Mouse (Mus musculus) c-Kit-positive CD71-negative TER-119-negative erythroid progenitor cells, embryonic 14.5 days (primary cell): Measurements from ENCODE around the gene Mov10l1.

Experiments used
- DNase-seq: peaks from one replicate; pipeline ENCODE4 v3.0.0-alpha.2; 2013; ENCODE audit warnings: low read depth

The Mov10l1 gene

DNA sequence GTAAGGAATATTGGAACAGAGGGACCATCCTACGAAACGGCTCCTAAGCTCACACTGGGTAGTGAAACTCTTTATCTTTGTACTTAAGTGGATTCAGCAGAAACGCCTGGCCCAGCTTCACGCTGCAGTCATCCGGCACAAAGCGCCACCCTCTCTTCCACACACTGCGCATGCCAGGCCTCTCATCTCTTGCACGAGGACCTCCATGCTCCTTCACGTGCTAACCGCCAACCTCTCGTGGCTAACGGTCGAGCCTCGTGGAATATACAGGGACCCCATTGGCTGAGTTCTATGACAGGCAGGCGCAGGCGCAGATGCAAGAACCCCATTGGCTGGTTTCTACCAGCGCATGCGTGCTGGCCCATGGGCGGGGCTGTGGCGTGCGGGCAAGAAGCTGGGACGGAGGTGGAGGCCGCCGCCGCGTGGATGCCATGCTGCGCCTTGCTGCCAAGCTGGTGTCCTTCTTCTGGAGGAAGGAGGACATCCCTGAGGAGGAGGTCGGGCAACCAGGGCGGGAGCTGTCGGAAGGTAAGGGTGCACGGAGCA, at the start of gene Mov10l1:
TSS of gene Mov10l1 (plus strand) at position 376 of the 546 bp plus-strand sequence.
- no peak for DNase-seq

DNA sequence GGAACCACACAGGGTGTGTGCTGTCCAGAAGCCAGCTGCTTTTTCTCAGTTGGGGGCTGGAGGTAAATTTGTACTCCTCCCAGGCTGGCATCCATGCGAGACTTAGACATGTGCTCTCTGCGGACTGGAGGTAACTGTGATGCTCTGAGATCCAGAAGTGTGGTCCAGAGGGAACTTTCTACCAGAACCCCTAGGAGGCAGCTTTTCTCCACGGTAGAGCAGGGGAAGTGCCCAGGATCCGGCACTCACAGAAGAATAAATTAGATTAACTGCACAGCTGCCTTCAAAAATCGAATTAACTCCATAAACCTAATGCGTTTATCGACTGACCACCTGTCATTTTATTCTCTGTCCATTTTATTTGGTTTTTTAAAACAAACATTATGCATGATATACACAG, 48.6 kb upstream of the Mov10l1 start:
- no peak for DNase-seq

DNA sequence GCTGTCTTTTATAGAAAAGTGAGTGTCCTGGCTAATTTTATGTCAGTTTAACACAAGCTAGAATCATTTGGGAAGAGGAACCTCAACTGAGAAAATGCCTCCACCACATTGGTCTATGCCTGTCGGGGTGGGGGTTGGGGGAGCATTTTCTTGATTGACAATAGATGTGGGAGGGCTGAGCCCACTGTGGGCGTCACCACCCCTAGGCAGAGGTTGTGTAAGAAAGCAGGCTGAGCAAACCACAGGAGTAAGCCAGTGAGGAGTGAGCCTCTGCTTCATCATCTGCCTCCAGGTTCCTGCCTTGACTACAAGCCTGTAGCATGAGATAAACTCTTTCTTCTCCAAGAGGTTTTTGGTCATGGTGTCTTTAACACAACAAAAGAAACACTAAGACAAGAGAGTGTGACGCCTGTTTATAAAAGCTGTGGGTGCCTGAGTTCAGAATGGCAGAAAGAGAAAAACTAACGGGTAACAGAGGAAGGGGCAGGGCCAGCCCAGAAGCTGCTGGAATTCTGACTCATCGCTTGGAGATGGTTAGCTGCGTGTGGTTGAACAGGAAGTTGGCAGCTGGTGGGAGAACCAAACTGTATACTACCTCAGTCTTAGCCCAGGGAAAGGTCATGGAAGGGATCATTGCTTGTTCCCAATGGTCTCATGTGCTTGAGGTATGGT, 46.0 kb upstream of the Mov10l1 start:
- peak; percentile 7 for DNase-seq

DNA sequence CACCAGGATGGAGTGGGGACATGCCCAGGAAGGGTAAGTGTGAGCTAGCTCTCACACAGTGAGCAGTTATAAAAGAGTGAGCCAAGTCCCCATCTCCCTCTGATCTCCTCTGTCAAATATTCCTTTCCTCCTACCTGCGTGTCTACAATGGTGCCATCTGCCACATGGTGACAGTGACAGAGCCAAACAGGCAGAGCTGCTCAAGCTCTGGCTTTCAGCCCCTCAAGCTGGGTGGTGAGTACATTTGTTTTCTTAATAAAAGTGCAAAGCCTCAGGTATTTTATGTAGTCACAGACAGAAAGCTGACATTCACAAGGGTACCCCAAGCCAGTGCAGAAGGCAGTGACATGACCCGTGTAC, 45.4 kb upstream of the Mov10l1 start:
- DNase-seq, result no peak

DNA sequence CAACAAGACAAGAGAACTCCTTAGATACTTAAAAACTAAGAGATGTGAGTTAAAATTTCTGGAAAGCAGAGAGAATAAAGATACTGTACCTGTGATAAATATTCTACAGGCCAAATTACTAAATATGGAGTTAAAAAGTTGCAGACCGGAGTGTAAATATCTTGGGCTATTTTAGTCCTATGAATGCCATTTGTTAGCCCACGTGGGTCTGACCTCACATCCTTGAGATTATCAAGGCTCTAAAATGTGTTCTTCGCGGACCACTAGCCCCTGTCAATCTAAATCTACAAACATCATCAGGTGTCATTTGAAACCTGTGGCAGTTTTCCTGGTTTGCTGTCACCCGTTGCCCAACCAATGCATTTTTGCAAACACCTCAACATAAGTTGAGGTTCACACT, 39.9 kb upstream of the Mov10l1 start:
- DNase-seq, result no peak

DNA sequence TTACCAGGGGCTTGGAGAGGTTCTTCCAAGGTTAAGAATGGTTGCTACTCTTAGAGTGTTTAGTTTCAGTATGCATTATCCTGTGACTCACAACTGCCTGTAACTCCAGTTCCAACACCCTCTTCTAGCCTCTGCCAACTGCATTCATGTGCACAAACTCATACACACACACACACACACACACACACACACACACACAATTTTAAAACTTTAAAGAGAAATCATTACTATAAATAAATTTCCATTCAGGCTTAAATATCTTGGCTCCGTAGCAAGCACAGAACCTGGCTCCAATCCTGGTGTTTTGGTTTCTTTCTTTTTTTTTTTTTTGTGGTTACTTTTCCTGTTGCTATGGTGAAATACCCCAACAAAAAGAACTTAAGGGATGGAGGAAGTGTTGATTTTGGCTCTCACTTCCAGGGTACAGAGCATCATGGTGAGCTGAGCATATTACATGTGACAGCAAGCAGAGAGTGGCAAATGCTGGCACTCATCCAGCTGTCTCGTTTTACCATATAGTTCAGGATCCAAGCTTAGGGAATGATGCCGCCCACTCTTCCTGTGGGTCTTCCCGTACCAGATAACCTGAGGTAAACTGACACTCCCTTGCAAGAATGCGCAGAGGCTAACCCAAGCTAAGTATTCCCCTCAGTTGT, 38.7 kb upstream of the Mov10l1 start:
- DNase-seq, result no peak

DNA sequence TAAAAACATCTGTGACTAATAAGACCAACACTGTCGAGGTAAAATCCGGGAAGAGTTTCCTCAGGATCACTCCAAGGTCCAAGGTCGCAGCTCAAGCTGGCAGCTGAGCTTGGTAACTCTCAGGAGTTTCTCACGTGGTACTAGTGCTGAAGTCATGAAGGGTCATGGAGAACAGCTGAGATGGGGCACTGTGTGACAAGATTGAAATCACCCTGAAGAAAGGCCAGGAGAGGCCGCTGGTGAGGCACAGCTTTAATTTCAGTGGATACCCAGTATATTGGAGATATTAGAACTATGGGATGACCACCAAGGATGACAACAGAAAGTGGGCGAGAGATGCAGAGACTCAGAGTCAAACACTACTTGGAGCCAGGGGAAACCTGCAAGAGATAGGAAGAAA, 35.9 kb upstream of the Mov10l1 start:
- no peak for DNase-seq

DNA sequence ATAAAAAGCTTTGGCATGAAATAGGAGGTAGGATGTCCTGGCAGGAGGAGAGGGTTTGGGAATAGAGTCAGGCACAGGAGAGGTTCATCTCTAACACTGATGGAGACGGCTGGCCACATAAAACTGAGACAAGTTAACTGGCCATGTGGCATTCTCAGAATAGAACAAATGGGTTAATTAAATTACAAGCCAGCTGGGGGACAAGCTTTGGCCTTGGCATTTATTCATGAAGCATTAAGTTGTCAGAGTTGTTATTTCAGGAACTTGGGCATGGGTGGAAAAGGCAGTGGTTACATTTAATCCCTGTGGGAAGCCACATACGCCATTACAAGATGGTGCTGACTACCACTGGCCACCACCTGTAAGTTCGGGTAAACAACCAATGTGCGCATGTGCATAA, 31.5 kb upstream of the Mov10l1 start:
- DNase-seq, result no peak

DNA sequence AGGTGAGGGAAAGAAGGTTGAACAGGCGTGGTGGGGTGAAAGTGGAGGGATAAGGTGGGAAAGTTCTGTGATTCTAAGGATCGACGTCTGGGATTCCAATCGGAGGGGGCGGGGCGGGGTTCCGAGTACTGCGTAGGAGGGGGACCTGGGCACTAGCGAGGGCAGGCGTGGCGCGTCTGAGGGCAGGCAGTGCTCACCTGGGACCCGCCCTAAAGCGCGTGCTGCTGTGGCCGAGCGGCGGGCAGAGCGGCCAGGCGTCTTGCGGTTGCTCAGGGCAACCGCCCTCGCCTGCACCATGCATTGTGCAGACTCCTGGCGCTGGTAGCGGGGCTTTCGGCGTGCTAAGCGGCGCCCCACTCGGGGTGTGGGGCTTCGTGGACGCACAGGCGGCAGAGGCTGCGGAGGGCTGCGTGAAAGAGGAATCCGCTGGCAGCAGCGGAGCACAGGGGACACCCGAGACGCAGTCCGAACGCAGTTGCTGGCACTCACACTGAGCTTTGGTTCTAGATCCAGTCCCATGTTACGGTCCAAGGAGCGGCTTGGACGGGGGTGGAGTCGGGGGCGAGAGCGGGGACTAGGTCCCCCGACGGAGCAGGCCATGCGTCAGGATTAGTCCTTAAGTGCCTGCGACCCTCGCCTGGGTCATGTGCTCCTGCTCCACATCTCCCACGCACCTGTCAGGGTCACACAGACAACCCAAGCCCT, 28.2 kb upstream of the Mov10l1 start, which contains the start of gene Ttll8:
TSS of gene Ttll8 (minus strand) at position 51 of the 705 bp plus-strand sequence.
- DNase-seq, result no peak

DNA sequence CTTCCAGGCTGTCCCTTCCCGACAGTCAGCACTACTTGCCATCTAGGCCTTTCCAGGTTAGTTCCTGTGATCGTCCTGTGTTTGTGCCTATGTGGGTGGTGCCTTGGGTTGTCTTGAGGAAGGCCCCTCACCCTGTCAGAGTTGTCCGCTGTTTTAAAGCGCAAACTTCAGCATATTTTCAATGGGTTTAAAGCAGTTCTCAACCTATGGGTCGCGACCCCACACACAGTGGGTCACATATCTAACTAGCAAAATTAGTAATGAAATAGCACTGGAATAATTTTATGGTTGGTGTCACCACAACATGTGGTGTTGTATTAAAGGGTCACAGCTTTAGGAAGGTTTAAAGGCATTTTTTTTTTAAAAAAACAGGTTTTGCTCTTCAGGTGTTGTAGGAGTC, 27.4 kb upstream of the Mov10l1 start:
- no peak for DNase-seq

DNA sequence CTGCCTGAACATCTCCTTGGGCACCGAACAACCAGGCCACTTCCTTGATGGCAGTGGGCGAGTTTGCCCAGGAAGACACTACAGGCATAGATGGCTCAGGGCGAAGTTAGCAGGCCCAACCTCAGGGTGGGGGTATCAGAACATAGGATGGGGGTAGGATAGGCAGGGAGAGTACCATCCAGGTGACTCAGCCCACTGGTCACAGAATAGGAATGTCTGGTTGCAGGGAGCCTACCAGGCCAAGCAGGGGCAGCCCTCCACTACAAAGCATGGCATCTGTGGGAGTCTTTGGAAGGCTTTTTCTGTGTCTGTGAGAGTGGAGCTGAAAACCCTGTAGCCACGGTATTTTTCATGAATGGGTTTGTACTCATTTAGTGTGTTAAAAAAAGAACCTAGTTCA, 25.2 kb upstream of the Mov10l1 start:
- DNase-seq, result no peak

DNA sequence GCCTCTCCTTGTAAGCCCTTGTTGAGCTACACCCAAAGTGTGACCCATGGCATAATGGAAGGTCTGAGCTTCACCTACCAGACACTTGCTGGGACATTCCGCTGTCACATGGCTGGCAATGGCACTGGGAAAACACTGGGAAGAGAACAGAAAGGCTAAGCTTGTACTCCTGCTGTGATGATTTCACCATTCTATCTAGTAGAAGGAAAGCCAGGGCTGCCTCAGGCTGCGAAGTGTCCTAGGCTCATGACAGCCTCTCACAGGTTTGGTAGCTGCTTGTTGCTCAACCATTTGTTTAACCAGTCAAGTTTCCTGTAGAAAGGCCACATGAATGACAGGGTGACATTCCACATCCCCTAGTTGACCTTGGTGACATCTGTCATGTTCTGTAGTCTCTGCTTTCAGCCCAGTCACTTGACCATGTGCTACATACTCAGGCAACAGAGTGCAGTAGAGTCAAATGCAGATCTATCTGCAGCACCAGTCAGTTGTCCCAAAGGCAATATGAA, 18.6 kb upstream of the Mov10l1 start:
- DNase-seq, result no peak

DNA sequence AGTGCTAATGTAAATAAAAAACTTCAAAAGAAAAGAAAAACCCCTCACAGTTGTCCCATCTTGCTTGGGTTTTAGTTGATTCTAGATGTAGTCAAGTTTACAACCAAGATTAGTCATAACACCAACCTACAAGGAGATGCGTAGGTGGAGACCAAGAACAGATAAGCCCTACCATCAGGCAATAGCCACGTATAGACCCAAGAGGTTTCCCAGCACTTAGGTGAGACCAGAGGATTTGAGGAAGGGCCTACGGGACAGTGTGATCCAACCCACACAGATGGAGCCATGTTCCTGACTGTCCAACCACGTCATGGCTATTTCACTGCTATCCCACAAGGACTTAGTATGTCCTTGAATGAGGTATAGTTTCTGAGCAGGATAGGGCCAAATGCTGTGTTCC, 10.4 kb upstream of the Mov10l1 start:
- no peak for DNase-seq

DNA sequence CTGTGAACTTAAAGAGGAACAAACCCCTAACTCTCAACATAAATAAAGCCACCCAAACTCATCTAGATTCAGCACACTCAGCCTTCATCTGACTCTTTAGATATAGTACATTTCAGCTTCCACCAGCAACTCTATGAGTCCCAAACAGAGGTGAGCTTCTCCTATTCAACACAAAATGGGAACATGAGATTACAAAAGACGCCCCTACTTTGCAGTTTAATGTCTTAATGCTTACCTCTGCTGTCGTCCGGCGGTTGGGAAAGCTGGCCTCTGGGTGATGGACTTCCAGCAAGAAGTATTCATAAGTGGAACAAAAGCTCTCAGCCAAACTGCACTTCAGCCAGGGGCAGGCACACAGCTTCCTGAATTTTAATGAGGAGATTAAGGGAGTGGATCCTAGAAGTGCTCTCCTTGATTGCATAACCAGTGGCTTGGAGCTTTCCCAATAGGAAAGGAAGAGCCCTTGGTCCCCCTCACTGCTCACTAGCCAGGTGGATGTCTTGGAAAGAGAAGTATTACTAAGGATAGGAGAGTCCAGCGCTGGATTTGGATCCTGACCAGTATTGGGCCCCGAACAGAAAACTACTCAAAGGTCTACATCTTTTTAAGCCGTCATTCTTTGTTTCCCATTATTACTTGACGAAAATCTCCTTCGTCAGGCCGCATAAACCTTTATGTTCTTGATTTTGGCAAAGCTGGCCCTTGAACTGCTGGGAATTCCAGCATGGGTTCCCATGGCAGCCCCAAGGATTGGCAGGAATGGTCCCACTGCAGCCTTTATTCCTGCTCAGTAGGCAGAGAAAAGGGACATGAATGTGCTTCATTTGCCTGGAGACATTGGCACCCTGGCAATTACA, 4.2 kb upstream of the Mov10l1 start, which contains the start of gene Mlc1:
TSS of gene Mlc1 (minus strand) at position 727 of the 857 bp plus-strand sequence.
- no peak for DNase-seq

DNA sequence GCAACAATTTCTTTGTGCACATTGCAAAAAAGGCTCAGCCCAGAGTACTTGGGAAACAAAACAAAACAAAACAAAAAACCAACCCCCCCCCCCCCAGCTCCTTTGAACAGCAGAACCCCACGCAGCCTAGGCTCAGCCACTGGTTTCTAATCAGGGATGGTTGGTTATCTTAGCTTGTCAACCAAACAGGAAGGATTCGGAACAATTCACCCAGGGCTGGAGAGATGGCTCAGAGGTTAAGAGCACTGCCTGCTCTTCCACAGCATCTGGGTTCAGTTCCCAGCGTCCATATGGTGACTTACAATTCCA, 3.6 kb upstream of the Mov10l1 start:
- no peak for DNase-seq

DNA sequence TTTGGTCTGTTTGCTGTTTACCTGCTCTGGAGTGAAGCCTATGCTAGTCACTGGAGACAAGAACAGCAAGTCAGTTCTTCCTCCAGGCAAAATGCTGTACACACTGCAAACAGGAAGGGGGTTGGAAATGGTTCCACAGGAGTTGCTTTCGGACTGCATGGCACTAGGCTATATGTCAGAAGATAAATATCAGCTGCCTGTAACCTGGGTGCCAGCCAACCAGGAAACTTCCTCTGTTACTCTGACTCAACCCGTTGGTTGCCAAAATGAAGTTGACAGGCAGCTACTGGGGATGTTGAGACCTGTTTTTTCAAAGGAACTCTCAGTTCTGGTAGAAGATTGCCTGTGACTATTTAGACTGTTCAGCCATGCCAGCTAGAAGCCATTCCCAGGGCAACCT, 6.5 kb downstream of the Mov10l1 start:
- no peak for DNase-seq

DNA sequence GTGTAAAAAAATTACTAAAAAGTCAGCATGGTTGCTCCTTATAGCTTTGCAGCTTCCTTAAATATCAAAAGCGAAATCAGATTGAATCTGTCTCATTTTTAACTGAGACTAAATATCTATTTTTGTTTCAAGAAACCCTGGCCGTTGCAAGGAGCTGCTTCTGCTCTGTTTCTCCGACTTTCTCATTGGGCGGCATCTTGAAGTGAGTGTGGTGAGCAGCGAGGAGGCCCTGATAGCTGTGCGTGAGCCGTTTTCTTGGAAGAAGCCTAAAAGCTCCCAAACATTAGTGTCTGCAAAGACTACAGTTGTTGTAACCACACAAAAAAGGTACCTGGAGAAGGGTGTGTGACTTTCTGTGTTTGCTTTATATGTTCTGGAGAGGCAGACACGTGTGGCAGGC, 15.9 kb downstream of the Mov10l1 start:
- no peak for DNase-seq

DNA sequence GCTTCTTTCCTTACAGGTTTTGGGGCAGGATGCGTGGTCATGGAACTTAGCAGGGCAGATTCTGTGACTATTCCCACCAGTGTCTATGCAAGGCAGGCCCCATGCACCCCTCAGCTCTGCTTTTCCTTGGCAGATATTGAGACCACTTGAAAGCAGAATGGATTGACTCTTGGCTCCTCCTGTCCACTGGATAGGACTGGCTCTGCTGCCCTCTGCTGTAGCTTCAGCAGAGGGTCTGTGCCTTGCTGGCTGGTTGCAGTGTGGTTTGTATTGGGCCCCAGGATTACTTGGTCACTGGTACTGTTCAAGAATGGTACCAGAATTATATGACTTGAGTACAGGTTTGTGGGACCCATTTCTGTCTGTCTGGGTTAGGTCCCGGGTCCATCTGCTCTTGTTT, 16.4 kb downstream of the Mov10l1 start:
- no peak for DNase-seq

DNA sequence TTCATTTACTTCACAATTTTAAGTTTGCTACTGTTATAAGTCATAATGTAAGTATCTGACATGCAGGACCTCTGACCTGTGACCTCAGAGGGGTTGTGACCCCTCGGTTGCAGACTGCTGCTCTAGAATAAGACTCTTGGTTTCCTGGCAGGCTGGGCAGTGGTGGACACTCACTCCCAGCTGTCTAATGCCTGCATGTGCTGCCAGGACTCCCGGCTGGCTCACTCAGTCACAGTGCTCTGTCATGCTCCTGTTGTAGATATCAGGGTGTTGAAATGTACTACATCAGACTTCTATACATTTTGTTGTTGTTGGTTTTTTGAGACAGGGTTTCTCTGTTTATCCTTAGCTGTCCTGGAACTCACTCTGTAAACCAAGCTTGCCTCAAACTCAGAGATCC, 17.7 kb downstream of the Mov10l1 start:
- DNase-seq, result no peak

DNA sequence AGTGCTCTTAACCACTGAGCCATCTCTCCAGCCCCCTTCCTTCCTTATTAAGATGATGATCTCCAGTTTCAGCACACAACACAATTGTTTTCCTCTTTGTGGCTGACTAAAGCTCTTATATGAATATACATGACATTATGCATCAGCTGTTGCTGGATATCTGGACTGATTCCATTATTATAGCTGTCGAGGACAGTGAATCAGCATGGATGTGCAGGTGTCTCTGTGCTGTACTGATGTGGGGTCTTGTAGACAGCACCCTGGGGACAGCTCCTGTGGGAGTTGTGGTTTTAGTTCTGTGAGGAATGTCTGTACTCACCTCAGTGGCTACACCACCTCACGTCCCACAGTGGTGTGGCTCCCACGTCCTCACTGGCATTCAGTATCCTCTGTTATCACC, 18.5 kb downstream of the Mov10l1 start:
- no peak for DNase-seq

DNA sequence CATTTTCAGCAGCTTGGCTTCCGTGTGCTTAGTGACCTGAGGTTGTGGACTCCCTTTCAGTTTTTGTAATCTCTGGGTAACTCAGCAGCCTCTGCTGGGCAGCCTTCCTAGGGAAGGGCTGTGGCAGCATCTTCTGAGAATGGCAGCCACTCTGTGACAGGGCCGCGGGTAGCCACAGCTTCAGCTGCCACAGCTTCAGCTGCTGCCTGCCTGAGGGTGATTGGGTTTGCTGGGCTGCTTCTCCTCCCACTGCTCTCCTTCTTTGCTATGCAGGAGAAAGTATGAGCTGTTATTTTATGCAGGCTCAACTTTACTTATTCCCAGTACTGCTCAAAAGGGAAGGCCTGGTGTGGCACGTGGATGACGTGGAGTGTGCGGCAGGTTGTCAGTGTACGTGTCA, 24.3 kb downstream of the Mov10l1 start:
- no peak for DNase-seq

DNA sequence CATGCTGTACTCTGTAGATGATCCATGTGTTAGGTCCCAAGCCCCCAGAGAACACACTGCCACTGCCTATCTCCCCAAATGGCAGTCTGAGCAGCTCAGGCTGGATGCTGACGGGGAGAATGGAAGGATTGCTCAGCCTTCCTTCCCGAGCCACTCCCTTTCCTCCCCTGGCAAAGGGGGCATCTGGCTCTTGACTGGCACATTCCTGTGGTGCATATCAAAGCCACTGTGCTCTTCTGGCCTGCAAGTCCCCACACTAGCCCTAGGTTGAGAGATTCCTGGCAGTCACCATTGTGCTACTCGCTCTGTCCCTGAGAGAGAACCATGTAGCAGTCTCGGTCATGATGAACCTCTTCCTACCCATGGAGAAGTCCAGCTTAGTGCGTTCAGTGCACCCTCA, 25.1 kb downstream of the Mov10l1 start:
- DNase-seq, result no peak
